Mouse (Mus musculus) C2C12 (cell line): ENCODE measurements around the gene Pnma1. TPM values are rescaled to one million over a fixed set of nuclear protein-coding genes. Genes with fewer than 3 reads are reported as not detected.

Experiments
- H3K27me3 ChIP-seq: one replicate; pipeline ENCODE4 v1.6.1; 2011; ENCODE audit not compliant: control insufficient read depth, insufficient read depth, insufficient read length
- H3K36me3 ChIP-seq: one replicate; pipeline ENCODE4 v1.6.1; 2011; ENCODE audit not compliant: control insufficient read depth, insufficient read depth
- H3K4me3 ChIP-seq: one replicate; pipeline ENCODE4 v1.5.1; 2011; ENCODE audit warnings: mild to moderate bottlenecking, control low read depth; ENCODE audit not compliant: poor library complexity, insufficient read depth, severe bottlenecking
- H3K79me2 ChIP-seq: one replicate; pipeline ENCODE4 v1.6.1; 2011; ENCODE audit not compliant: control insufficient read depth, insufficient read depth
- H3K79me3 ChIP-seq: one replicate; pipeline ENCODE4 v1.6.1; 2011; ENCODE audit warnings: low read depth, control low read depth
- H3ac ChIP-seq: one replicate; pipeline ENCODE3; 2011; ENCODE audit warnings: low read depth; ENCODE audit not compliant: control insufficient read depth, insufficient read length
- CEBPB ChIP-seq: IDR thresholded peaks from one replicate; pipeline ENCODE4 v1.6.1; 2011; ENCODE audit warnings: low read depth, mild to moderate bottlenecking, control low read depth, moderate library complexity
- CTCF ChIP-seq: IDR thresholded peaks from one replicate; pipeline ENCODE4 v1.5.1; 2011; ENCODE audit not compliant: control insufficient read depth, insufficient read depth, insufficient read length
- FOSL1 ChIP-seq: IDR thresholded peaks from one replicate; pipeline ENCODE4 v1.8.0; 2011; ENCODE audit warnings: mild to moderate bottlenecking, low read length; ENCODE audit not compliant: poor library complexity, insufficient read depth, severe bottlenecking
- MAX ChIP-seq: IDR thresholded peaks from one replicate; pipeline ENCODE4 v1.6.1; 2011; ENCODE audit warnings: mild to moderate bottlenecking, control low read depth
- MYOD1 ChIP-seq: IDR thresholded peaks from one replicate; pipeline ENCODE4 v1.6.1; 2011; ENCODE audit warnings: low read depth; ENCODE audit not compliant: control insufficient read depth, insufficient read length
- MYOG ChIP-seq: IDR thresholded peaks from one replicate; pipeline ENCODE4 v1.6.1; 2011; ENCODE audit not compliant: control insufficient read depth, insufficient read length; ENCODE audit errors: extremely low read depth
- USF1 ChIP-seq: IDR thresholded peaks from one replicate; pipeline ENCODE4 v1.6.1; 2011; ENCODE audit warnings: low read depth, mild to moderate bottlenecking, control low read depth, moderate library complexity
- polyA plus RNA-seq: library from polyadenylated mRNA; unstranded; fragments of >200 nt; fragmentation: generic; extraction: Trizol; gene quantifications from one replicate; pipeline ENCODE4 v1.2.1, GENCODE M21; 2012; ENCODE audit warnings: missing spikeins

The Pnma1 gene
- polyA plus RNA-seq, 1 experiment: 0.46 TPM

- Histone ChIP-seq H3K4me3 (peak overlapping the region; percentile 19), H3ac (peak overlapping the region; percentile 65), H3K79me2 (peaks cover 99% of the 10 kb centered on the region), H3K27me3 (no peaks in the 10 kb centered on the region), H3K79me3 (peaks cover 80% of the 10 kb centered on the region), H3K36me3 (peaks cover 30% of the 10 kb centered on the region)
- no peak for TF ChIP-seq FOSL1
- TF ChIP-seq MYOG: no peak
Observed at GRCm38 (mm10) chr12:84175659-84176061, 27.4 kb upstream of the Pnma1 start.

DNA sequence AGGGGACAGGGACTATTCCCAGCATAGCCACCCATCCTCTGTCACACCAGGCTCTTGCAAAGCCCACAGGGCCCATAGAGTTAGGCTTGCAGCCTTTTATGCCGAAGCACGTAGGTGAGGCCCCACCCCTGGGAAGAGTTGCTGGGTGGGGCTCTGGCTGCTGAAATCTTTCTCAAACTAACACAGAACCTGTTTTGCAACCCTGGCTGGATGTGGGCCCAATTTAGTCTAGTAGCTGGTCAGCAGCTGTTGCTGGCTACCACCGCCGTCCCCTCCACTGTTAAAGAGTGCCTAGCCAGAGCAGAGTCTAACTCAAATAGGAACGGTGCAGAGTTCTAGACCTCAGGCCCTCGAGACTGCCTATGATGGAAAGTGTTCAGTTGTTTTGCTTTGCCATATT is 26.6 kb upstream of the Pnma1 start:
- Histone ChIP-seq H3K36me3 (peaks cover 36% of the 10 kb centered on the region), H3K79me2 (peaks cover 99% of the 10 kb centered on the region), H3K4me3 (no peak overlapping the region), H3ac (no peak overlapping the region), H3K79me3 (peaks cover 74% of the 10 kb centered on the region), H3K27me3 (no peaks in the 10 kb centered on the region)
- TF ChIP-seq MYOD1: no peak
- no peak for TF ChIP-seq CEBPB
- TF ChIP-seq MAX: no peak
- TF ChIP-seq CTCF: no peak
- no peak for TF ChIP-seq MYOG
- no peak for TF ChIP-seq FOSL1
- no peak for TF ChIP-seq USF1

- H3K4me3 ChIP-seq: no peak overlapping the region
- H3ac ChIP-seq: no peak overlapping the region
- peaks cover 75% of the 10 kb centered on the region for H3K79me3 ChIP-seq
- TF ChIP-seq CEBPB (no peak), MYOD1 (no peak), USF1 (no peak), MAX (no peak), FOSL1 (no peak), MYOG (no peak), CTCF (no peak)
- H3K27me3 ChIP-seq: no peaks in the 10 kb centered on the region
- H3K79me2 ChIP-seq: peaks cover 99% of the 10 kb centered on the region
- H3K36me3 ChIP-seq: peaks cover 40% of the 10 kb centered on the region
Observed at GRCm38 (mm10) chr12:84174190-84174811, 26.0 kb upstream of the Pnma1 start.

- peaks cover 40% of the 10 kb centered on the region for H3K36me3 ChIP-seq
- no peak overlapping the region for H3ac ChIP-seq
- peaks cover 99% of the 10 kb centered on the region for H3K79me2 ChIP-seq
- TF ChIP-seq CEBPB (no peak), USF1 (no peak), MYOD1 (no peak), MYOG (no peak), CTCF (no peak), MAX (no peak), FOSL1 (no peak)
- H3K4me3 ChIP-seq: no peak overlapping the region
- H3K27me3 ChIP-seq: no peaks in the 10 kb centered on the region
- peaks cover 74% of the 10 kb centered on the region for H3K79me3 ChIP-seq
Observed at GRCm38 (mm10) chr12:84173309-84173915, 25.1 kb upstream of the Pnma1 start.

DNA sequence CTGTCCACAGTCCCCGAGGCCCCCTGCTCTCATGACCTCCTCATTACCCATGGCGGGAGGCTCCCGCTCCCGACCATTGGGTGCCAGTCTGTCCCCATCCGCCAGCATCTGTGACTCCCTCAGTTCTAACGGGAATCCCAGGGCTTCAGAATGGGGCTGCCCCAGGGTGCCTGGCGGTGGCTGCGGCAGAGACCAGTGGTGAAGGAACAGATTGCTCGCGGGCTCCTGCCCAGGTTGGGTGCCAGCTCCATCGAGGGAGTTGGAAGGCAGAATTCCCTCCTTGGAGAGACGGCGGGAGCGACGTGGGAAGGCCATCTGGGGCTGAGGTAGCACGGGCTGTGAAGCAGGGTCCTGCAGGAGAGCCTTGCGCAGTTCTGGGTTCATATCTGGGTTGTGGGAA is 24.6 kb upstream of the Pnma1 start:
- TF ChIP-seq CTCF (no peak), FOSL1 (no peak), MAX (no peak), USF1 (no peak), MYOG (no peak), CEBPB (no peak), MYOD1 (no peak)
- H3K79me2 ChIP-seq: peaks cover 99% of the 10 kb centered on the region
- peaks cover 40% of the 10 kb centered on the region for H3K36me3 ChIP-seq
- H3K27me3 ChIP-seq: no peaks in the 10 kb centered on the region
- no peak overlapping the region for H3K4me3 ChIP-seq
- H3ac ChIP-seq: no peak overlapping the region
- H3K79me3 ChIP-seq: peaks cover 71% of the 10 kb centered on the region
